Mouse (Mus musculus) ovary, adult 18-20 months (tissue): Measurements from ENCODE around the gene Tor1aip1.
A peak's percentile ranks its signal among the peaks of the same experiment; 100 is the strongest.

Source experiments
- DNase-seq: peaks from one replicate; pipeline ENCODE4 v3.0.0; 2022; ENCODE audit warnings: low spot score, mixed read lengths

Gene Tor1aip1

DNA sequence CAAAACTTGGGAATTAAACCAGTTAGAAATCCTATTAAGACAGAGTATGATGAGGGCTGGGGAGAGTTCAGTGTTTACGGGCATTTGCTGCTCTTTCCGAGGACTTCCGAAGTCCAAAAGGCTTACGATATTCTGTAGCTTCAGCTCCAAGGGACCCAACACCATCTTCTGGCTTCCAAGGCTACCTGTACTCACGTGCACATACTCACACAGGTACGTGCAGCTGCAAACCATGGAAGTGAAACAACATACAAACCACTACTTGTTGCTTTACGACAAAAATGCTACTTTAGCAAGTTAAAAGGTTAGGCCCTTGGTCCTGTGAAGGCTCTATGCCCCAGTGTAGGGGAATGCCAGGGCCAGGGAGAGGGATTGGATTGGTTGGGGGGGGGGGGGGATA is 2.4 kb downstream of the Tor1aip1 start:
- DNase-seq = no peak

DNA sequence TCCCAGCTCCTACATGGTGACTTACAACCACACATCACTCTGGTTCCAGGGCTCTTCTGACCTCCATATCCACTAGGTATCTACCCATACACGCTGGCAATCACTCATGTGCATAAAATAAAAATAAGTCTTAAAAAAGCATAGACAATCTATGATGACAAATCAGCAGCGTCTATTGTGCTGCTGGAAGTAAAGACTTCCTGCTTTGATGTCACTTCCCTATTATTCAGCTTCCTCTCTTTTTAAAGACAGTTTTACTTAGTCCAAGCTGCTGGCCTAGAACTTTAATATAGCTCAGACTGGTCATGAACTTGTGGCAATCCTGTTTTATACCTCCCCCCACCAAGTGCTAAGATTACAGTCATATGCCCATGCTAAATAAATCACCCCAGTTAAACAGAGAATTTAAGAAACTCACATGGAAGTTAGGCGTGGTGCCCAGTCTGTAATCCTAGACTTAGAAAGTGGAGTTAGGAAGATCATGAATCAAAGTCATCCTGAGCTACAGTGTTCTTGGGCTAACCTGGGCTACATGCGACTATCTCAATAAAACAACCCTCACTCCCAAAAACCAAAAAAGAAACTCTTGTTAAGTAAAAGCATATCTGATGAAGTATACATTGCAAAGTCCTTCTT is 7.8 kb downstream of the Tor1aip1 start:
- DNase-seq = no peak

DNA sequence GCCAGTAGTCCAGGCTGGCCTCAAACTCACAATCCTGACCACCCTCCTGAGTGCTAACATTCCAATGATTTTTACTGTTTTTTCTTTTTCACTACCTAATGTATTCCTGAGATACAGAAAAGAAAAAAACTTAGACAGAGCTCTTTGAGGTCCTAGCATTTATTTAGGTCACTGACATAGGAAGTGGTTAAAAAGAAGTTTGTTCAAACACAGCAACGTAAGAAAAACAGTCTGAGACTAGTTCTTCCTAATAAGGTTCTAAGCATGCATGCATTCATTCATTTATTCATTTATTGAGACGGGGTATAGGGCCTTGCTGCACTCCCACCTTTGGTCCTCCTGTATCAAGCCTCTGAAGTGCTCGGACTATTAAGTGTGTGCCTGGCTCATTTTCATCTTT is 8.4 kb downstream of the Tor1aip1 start:
- no peak for DNase-seq

DNA sequence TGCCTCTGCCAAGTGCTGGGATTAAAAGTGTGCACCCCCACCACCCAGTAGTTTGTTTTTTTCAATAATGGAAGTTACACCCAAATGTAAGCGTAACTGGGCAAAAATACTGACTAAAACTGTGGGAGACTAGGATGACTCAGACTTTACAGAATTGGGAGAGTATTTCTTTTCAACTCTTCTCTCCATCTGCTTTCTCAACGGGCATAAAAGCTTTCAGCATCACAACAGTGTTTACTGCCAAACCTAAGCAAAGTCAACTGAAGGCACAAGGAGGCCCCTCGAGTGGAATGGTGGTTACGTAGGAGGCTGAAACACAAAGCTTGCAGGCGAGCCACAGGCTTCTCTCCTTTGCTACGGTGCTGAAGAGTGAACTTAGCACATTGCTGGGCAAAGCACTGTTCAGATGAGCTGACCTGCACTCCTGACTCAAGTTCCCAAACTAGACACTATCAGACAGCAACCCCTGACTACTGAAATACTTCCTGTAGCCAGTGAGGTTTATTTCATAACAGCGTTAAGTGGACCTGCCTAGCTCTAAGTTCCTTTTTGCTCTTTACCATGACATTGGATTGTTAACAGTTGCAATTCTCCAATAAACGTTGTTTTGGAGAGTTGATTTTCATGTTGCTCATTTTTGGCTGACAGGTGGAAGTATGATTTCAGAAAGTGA is 11.3 kb downstream of the Tor1aip1 start:
- no peak for DNase-seq

DNA sequence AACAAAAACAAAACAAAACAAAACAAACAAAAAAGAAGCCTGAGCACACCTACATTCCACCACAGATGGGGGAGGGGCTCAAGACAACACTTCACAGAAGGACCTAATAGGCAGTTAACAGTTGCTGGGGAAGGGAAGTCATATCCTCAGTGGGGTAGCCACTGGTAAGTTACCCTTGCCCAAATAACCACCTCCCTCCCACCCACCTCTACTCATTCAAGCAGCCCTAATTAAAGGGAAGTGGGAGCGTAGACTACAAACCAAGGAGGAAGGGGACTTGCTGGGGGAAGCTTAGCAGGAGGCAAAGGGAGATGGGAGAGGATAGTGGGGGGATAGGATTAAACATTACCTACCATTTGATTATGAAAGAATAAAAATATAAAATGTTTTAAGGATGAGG is 15.9 kb downstream of the Tor1aip1 start:
- DNase-seq = no peak

DNA sequence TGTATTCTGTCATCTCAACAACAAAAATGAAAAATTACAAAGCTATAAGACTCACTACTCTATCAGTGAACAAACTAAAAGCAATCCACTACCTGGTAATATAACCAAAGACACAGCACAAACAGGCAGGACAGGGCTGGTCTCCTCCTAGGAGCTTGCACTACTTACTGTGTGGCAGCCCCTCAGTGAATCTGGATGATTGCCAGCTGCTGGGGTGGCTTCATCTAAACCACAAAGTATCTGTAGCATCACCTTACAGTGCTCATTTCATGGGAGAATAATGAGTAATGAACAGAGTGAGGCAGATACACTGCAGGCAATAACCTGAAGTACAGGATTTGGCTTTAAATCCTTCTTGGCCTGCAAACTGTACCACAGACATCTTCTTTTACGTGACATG is 16.5 kb downstream of the Tor1aip1 start:
- DNase-seq = no peak

DNA sequence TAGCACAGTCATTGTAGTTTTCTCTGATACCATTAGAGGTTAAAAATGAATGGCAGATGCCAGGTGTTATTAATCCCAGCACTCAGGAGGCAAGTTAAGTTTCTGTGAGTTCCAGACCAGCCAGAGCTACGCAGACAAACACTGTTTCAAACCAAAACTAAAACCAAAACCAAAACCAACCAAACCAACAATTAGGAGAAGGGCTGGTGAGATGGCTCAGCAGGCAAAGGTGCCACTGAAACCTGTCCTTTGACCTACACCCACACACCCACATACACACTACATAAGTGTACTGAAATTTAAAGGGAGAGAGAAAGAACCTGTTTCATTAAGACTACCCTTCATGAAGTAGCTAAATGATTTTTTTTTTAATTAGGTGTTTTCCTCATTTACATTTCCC is 27.3 kb downstream of the Tor1aip1 start:
- no peak for DNase-seq

DNA sequence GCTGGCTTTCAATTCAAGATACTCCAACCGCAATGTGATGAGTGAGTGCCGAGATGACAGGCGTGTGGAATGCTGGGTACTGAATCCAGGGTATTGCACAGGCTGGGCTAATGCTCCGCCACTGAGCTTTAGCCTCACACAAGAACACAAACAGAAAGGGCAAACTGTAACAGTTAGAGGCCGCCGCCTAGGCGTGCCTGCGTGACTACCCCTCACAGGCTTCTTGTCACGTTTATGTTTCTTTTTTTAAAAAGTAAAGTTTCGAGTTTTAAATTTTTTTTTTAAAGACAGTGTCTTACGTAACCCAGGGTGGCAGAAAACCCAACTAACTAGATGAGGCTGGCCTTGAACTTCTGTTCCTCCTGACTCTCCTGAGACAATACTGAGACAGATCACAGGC is 30.4 kb downstream of the Tor1aip1 start:
- DNase-seq = no peak

DNA sequence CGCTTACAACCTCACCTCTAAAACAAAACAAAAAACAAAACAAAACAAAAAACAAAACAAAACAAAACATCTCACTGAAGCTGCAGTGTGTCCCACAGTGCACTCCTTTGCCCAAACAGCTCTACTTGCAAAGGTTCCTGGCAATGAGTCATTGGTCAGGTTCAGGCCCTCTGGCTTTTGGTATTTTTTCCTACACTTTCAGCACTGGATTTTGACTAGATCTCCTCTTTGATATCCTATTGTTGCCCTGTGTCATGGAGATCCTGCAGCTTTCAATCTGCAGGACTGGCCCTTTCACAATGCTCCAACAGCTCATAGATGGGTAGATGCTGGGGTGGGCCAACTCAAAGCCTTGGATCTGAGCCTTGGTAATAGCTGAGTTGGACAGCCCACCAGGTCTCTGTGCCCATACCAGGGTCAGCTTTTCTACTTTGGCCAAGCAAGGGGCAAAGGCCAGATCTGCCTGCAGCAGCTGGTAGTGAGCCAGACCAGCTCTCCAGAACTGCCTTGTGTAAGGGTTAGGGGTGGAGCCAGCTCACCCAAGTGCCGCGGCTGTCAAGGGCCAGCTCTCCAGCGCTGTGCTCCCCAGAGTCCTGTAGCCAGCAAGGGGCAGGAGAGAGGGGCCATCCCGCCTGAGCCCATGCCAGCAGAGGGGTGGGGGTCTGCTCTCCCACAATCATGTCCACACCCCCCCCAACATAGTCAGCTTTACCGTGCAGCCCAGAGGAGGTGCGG is 32.9 kb downstream of the Tor1aip1 start:
- DNase-seq = peak; percentile 7

DNA sequence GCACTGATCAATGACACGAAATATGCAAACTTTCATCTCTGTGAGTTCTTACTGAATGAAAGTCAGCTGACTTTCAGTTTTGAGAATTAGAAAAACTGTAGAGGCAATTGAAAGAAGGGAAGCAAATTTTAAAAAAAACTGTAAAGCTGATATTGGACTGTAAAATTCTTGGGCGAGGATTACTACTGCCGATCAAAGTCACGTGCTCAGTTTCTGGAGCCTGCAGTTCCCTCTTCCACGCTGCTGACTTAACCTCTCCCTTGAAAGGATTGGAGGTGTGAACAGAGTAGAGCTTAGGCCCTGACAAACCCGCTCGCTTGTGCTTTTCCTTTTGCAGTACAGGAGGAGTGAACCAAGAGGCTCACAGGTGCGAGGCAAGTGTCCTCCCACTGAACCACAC is 33.9 kb downstream of the Tor1aip1 start:
- no peak for DNase-seq

DNA sequence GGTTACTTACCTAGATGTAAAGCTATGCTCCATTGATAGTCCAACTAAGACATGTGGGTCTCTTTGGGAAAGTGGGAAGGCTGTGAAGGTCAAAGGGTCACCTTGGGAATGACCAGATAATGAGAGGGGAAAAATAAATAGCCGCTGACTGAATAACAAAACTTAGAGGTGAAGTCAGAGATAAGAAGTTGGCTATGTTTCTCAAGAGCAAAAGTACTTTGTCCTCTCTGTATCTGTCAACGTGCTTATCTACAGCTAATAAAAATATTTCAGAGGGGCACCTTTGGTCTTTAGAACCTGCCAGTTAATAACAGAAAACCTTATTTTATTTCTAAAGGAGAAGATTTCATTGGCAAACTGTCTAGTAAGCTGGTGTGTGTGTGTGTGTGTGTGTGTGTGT is 40.7 kb downstream of the Tor1aip1 start:
- DNase-seq = no peak

DNA sequence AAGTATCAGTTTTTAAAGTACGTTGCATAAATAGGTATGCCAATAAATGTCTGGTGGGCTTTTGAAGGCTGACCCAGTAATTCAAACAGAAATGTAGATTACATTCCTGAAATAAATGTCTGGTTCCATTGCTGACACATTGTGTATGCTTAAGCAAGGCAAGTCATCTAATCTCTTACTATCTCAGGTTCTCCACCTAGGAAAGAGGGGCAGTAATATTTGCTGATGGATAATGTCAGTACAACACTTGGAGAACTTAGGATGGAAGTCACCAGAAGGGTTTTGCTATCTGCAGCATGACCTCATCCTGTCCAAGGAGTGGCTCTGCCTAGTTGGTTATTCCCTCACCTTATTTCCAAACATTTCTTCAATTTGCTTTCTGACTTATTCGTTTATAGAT is 41.8 kb downstream of the Tor1aip1 start:
- DNase-seq = no peak

DNA sequence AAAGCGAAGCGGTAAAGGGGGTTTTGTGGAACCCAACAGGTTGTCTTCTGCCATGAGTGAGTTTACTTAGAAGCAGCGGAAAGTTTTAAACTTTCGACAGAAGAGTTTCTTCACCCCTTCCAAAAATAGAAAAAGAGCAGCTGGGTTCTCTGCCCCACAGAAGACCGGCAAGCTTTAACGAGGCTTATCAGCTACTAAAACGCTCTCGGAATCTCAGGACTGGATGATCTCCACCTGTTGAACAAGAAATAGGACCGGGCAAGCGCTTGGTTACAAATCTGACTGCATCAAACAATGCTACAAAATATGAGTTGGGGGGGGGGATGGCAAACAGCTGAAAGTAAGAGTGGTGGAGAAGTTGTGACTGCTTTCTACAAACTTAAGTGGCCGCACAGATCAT is 45.9 kb downstream of the Tor1aip1 start:
- no peak for DNase-seq

DNA sequence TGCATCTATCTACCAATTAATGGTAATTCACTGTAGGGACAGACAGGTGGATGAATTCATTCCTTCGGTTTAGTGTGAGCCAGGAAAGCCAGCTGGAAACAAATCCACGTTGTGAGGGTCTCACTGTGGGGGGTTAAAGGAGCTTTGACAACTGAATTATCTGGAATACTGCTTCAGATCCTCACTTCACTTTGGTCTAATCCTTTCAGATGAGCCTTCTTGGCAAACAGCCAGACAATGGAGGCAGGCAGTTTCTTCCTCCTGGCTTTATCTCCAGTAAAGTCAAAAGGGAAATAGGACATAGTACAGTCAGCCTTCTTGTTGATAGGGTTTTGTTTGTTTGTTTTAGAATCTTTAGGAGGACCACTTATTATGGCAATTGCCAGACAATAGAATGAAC is 46.9 kb downstream of the Tor1aip1 start:
- no peak for DNase-seq

DNA sequence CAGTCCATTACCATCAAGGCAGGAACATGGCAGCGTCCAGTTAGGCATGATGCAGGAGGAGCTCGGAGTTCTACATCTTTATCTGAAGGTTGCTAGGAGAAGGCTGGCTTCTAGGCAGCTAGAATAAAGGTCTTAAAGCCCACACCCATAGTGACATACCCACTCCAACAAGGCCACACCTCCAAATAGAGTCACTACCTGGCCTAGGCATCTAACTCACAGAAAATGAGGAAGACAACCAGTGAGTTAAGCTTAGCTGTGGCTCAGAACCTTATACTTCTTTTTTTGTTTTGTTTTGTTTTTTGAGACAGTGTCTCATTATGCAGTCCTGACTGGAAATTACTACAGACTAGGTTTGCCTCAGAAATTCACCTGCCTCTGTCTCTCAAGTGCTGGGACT is 48.7 kb downstream of the Tor1aip1 start:
- DNase-seq = no peak

DNA sequence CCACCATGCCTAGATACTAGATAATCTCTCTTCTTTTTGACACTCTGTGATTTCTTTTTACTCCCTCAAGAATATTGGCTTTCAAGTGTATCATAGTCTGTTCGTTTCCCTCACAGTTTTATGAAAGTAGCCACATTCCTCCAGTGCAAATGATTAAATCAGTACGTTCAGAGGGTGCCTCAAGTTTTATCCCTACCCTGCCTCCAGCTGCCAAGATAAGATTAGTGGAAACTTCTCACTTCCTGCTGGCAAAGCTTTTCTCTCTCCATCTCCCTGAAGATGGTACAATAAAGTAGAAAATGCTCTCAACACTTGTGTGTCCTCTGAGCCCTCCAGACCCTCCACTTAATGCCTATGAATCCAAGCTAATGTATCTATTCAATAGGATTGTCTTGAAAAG is 61.3 kb downstream of the Tor1aip1 start:
- no peak for DNase-seq

DNA sequence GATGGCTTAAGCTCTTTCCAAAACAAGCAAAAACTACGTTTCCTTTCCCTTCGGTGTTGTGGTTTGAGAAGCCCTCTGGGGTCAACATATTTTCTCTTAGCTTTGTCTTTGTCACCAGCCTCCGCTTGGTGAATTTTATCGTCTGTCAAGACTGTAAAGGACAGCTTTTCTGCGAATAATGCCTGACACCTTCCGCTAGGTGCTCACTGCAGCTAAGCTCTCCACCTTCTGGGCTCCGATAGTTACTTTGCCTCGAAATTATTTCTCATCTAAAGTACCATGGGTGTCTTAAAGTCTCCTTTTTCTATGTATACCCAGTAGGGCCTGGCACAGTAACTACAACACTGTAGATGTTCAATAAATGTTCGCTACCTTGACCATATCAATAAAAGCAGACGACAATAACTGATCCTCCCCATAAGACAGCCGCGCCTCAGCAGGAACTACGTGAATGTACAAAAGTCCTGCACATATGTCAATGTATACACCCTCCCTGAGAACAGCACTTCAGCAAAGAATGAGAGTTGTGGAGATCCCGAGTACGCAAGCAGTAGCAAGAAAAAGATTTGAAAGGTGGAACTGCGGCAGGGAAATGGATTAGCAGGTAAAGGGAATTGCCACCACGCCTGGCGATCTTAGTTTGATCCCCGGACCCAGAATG is 62.4 kb downstream of the Tor1aip1 start:
- no peak for DNase-seq

DNA sequence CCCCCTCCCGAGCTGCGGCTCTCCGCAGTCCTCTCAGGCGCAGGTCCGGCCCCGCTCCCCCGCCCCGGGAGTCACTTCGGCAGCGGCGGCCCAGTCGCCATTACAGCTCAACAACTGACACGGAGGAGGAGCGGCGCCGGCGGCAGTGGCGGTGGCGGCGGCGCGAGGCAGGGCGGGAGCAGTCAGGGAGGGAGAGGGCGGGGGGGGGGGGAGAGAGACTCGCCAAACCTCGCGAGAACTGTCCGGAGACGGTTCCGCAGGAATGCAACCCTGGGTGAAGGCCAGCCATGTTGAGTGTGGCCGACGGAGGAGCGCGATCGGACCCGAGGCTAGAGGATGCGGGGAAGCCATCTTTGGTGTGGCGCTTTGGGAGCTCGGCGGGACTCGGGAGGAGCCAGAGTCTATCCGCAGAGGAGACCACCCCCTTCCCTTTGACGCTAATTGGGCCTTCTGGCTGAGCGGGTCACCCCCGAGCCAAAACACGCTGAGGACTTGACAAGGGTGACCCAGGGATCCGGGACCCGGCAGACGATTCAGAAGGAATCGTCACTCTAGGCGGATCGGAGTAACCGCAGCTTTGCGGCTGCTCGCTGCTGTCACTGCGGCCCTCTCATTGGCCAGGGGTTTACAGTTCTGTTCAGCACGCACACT is 63.1 kb downstream of the Tor1aip1 start, which contains the start of gene Cep350:
Gene Cep350, minus strand, starts transcription at position 188 of the 651 bp plus-strand sequence.
- DNase-seq = peak; percentile 97

DNA sequence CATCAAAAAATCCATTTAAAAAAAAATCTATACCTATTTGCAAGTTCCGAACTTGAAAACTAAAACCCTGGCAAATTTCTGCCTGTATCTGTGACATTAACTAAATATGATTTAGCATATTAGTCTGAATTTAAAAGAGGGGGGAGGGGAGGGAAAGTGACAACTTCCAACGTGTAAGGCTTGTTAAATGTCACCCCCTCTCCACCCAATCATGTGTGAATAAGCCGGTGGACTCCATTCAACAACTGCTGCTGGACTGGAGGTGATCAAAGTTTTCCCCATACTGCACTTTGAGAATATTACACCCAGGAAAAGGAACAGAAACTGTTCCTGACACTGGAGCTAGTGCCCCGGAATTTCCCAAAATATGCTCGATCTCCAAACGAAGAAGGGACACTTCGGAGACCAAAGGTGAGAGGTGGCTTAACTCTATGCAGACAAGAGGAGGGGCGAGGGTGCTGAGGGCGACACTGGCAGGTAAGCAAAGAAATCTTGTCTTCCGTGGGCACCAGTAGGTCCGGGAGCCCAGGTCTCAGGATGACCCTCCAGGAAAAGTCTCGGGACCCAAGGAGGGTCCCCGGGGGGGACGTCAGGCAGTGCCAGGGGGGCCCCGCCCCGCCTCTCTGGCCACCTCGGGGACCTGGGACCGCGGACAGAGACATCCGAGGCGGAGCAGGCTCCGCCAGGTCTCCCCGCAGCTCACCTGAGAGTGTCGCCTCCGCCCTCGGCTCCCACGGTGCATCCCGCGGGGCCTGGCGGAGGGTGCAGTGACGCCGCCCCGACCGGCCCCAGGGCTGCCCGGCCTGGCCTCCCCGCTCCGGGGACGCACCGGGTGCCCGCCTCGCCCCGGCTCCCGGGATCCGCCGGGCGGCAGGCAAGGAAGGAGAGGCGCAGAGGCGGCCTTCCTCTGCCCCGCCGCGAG is 63.9 kb downstream of the Tor1aip1 start:
- peak; percentile 4 for DNase-seq
